Mouse (Mus musculus) adrenal gland, postnatal 10 days (tissue): Measurements from ENCODE around the gene Dctn1. TPM values are rescaled to one million over a fixed set of nuclear protein-coding genes. Genes with fewer than 3 reads are reported as not detected.

Experiments used
- DNase-seq: peaks from one replicate; pipeline ENCODE4 v3.0.0; 2021; ENCODE audit warnings: mixed read lengths
- long read RNA-seq, 2 experiments: library from polyadenylated mRNA; stranded (forward); transcript quantifications; one replicate each; pipeline ENCODE4 v2.0.0; 2021
- total RNA-seq, 2 experiments: library from RNA; stranded (reverse); gene quantifications; 2 replicates each; pipeline ENCODE4 v1.2.3; 2021

Gene Dctn1
- 100 to 1,000 TPM; 101 to 119 TPM for total RNA-seq
- long read RNA-seq, experiment 1, full-length matches to known transcripts: 89 of 177 reads
- long read RNA-seq, experiment 1, partial matches to known transcripts: 33 of 177 reads
- long read RNA-seq, experiment 1, other reads (novel, unspliced or antisense): 55 of 177 reads
- long read RNA-seq, experiment 2, full-length matches to known transcripts: 66 of 121 reads
- long read RNA-seq, experiment 2, partial matches to known transcripts: 33 of 121 reads
- long read RNA-seq, experiment 2, other reads (novel, unspliced or antisense): 22 of 121 reads

DNA sequence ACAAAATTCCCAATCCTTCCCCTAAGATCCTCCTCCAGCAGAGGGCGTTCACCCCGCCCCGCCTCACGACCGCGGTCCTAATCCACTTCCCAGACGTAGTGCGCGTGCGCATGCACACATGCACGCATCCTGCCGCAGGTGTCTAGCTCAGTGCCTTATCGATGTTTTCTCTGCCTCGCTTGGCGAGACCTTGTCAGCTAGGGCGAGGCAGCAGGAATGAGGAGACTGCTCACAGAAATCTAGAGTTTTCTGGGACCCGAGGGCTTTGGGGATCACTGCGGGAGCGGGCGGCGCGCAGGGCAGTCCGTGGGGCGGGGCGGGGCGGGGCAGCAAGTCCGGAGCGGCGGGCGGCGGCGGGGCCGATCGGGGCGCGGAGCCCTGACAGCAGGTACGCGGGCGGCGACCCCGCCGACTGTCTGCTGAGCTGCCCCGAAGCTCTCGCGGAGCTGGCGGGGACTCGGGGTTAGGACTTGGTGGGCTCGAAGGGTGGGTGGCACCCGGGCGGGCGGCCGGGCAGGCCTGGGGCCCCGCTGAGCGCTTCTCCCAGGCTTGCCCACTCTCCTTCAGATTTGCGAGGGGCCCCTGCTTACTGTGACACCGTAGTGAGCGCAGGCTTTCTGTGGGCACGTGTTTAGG is at the start of gene Dctn1:
Dctn1 (plus strand) TSS at position 314 of the 636 bp plus-strand sequence.
- DNase-seq: peak; percentile 94

DNA sequence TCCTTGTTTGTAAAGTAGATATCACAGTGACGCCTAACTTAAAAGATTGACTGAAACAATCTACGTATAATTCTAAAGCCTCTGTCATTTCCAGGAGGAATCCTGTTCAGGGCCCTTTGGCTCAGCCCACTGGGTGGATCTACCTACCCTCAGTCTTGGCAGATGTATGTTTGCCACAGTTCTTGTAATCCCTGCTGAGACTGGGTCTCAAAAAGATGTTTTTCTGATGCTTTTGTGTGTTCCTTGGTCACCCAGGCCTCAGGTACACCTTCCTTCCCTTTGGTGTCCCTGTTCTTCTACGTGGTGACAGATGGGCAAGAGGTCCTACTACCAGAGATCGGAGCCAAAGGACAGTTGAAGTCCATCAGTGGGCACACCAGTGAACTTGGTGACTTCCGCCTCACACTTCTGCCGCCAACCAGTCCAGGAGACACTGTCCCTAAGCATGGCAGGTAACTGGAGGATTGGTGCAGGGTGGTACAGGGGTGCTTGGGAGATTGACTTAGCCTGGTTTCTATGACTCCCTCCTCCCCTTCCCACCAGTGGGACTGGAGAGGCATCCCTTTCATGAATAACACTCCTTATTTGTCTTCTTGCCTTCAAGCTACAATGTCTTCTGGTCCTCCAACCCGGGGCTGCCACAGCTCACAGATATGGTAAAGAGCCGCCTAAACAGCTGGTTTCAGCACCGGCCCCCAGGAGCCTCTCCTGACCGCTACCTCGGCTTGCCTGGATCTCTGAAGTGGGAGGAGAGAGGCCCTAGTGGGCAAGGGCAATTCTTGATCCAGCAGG is 49.2 kb upstream of the Dctn1 start:
- no peak for DNase-seq

- DNase-seq: no peak
Measured at GRCm38 (mm10) chr6:83117165-83117438, 48.6 kb upstream of the Dctn1 start.

DNA sequence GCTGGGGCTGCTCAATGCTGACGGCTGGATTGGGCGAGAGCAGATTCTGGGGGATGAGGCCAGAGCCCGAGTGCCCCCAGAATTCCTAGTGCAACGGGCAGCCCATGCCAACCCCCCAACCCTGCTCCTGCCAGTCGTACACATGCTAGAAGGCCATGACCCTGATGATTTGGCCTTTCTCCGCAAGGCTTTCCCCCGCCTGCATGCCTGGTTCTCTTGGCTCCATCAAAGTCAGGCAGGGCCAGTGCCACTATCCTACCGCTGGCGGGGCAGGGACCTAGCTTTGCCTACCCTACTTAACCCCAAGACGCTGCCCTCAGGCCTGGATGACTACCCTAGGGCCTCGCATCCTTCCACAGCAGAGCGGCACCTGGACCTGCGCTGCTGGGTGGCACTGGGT is 48.1 kb upstream of the Dctn1 start:
- peak; percentile 35 for DNase-seq

- no peak for DNase-seq
Measured at GRCm38 (mm10) chr6:83118369-83118768, 47.4 kb upstream of the Dctn1 start.

DNA sequence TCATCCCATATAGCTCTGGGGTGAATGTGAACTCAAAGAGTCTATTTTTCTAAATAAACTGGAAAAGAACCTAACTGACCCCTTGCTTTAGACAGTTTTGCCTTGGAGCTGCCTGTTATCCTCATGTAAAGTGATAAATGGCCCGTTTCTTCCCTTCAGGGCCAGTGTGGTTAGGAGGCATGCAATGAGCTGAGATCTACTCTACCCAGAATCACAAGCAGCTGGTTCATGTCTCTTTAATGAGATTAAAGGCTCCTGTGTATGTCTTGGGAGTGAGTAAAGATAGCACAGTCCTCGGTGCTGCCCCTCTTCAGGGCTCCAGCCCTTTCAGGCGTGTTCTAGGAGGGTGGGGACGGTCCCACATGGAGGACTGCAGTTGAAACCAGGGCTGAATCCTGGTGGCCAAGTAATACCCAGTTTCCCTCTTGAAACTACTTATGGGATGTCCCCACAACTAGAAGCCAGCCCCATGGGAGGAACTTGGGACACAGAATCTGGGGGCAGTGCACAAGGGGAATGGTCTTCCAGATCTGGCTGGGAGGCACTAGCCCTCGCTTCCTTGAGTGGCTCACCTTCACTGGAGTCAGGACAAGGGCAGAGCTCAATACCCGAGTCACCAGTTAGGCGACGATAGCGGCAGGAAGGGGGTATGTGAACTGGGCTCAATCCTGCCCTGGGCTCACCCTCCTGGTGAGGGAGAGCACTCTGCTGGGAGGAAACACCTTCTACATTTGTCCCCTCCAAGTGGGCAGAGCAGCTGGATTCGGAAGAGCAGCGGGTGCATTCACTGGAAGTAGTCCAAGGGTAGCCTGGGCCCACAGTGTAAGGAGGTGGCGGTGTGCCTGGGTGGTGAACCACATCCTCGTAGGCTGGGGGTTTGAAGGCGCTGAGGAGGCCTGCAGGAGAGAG is 46.6 kb upstream of the Dctn1 start:
- no peak for DNase-seq

GRCm38 (mm10) chr6:83119734-83120051 is 46.0 kb upstream of the Dctn1 start:
- DNase-seq: peak; percentile 58

- peak; percentile 94 for DNase-seq
Measured at GRCm38 (mm10) chr6:83120930-83121862, 44.5 kb upstream of the Dctn1 start, which contains the start of gene Wbp1. Gene Wbp1, minus strand, starts transcription at chr6:83121559.

DNA sequence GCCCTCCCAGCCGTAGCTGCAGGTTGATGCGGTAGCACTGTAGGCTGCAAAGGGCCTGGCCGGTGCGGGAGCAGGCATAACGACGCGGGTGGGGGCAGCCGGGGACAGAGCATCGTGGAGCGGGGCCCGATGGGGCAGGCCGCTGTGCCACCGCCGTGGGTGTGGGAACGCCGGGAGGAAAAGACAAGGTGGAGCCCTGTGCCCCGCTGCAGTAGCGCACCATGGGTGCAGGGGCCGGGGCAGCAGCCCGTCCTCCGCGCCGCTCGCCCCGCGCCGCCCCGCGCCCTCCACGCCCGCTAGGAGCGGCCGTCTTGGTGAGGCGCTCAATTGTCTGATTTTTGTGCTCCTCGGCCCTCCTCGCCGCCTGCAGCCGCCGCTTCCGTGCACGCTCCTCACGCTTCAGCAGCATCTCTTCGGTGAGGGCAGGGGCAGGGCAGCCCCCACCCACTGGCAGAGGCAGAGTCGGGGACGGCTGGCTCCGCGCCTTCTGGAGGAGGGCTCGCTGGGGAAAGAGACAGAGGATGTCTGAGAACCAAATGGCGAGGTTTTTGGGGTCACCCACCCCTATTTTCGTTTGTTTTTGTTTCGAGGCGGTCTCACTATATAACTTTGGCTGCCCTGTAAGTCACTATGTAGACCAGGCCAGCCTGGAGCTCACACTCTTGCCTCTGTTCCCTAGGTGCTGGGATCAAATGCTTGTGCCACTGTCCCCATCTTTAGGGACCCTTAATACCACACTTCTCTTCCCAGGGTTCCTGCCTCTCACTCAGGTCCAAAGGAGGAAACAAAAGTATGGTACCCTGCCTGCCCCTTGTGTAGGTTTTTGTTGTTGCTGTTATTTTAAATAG is 43.6 kb upstream of the Dctn1 start:
- peak; percentile 34 for DNase-seq

DNA sequence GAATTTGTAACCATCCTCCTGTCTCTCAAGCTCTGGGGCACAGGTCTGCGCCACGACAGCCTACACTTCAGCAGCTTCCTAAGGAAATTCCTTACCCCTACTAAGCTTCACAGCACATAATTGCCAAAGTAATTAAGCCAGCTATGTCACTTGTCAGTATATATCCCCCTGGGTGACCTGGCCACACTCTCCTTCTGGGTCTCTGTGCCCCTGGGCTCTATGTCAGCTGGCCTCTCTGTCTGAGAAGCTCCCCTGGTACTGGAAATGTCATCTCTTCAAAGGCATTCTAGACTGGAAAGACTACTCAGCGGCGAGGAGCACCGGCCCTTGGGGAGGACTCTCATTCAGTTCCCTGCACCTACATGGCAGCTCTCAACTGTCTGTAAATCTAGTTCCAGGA is 42.8 kb upstream of the Dctn1 start:
- DNase-seq: no peak

- DNase-seq: peak; percentile 93
Measured at GRCm38 (mm10) chr6:83124851-83125312, 40.8 kb upstream of the Dctn1 start.

DNA sequence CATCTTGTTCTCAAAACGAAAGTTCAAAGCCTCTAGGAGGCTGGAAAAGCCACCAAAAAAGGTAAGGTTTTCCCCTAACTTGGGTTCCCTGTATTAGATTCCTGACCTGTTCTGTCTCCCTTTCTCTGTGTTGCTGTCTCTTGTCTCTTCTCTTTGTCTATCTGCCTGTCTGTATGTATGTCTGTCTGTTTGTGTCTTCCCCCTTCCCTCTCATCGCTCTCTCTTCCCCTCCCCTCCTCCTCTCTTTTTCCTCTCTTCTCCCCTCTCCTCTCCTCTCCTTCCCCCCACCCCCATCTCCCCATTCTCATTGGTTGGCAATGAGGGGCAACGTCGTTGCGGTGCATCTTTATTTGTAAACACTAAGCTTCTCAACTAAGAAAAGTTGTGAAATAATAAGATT is 40.4 kb upstream of the Dctn1 start, which contains the start of gene Ino80b:
Ino80b (minus strand) TSS at position 101 of the 400 bp plus-strand sequence.
- DNase-seq: no peak

GRCm38 (mm10) chr6:83127419-83127818 is 38.3 kb upstream of the Dctn1 start:
- no peak for DNase-seq

DNA sequence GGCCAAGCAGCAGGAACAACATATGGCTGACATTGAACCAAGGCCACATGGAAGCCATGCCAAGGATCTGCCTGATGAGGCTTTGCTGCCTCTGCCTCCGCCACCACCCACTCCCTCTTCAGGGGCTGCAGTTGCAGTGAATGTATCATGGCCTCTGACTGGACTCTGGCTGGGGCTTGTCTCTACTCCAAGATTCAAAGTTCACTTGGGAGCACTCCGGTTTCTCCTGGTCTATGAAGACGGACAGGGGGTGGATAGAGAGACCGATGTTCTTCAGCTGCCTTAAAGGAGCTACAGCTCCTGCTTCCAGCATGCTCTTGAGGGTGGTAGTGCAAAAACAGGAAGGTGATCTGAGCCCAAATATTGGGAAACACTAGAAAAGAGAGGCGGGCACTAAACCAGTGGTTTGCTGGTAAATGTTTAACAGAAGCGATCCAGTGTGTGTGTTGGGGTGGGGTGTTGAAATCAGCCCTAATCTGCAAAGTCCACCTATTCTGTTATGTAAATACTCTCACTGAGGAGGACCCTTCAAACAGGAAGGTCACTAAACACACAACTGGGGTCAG is 34.2 kb upstream of the Dctn1 start:
- no peak for DNase-seq

DNA sequence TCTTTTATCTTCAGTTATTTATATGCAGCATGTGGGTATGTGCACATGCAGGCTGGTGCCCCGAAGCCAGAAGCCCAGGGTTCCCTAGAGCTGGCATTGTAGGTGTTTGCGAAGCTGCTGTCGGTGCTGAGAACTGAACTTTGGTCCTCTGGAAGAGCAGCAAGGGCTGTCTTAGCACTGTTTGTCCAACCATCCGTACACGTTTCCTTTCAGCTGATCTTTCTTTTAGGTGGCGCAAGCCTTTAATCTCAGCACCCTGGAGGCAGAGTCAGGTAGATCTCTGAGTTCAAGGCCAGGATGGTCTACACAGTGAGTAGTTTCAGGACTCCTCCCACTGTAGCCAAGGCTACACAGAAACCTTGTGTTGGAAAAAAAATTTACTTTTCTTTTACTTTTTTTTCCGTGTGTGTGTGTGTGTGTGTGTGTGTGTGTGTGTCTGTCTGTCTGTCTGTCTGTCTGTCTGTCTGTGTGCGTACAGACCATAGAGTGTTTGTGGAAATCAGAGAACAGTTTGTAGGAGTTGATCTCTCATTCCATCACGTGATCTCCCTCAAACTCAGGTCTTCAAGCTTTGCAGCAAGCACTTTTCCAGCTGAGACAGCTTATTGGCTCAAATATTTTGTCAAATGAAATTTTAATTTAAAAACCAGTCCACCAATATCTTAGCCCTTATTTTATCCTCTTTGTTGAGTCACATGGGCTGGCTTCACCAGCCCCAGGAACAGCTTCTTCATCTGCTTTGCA is 33.4 kb upstream of the Dctn1 start:
- DNase-seq: no peak

DNA sequence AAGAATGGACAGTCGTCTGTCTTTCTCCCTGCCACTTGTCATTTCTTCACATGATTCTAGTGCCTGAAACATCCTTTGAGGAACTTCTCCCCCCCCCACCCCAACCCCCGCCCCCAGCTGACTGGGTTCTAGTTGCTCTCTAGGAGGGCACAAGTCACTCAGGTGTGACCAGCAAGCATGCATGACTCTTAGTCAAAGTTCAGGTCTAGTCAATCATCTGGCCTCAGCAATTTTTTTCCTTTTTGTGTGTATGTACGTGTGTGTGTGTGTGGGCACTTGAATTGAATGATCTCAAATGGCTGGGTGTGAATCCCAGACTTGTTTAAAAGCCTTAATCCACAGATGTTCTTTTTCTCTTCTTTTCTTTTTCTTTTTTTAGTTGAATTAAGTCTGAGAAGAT is 31.5 kb upstream of the Dctn1 start:
- no peak for DNase-seq

DNA sequence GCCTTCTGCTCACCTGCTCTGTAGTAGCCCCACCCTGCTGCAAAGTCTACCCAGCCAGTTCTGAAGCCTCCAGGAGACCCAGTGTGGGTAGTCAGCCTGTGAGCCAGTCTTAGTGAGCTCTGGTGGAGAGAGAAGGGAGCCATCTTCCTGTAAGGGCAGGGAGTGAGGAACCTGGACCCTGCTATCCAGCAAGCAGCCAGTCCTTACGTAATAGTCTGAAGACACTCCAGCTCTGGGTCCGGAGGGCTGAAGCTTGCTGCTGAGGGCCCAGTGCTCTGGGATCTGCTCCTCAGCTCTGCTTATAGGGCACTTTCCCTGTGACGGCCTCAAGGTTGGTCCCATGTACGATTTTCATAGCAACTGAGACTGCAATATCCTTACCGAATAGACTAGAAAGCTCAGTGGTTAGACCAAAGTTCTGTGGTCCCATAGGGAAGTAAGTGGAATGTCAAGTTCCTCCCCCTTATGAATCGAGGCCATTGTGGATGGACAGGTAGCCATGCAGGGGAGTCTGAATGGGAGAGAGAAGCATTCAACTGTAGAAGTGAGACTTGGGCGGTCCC is 30.7 kb upstream of the Dctn1 start, which contains the start of gene Rtkn:
Rtkn (plus strand) TSS at position 513 of the 563 bp plus-strand sequence.
- no peak for DNase-seq

DNA sequence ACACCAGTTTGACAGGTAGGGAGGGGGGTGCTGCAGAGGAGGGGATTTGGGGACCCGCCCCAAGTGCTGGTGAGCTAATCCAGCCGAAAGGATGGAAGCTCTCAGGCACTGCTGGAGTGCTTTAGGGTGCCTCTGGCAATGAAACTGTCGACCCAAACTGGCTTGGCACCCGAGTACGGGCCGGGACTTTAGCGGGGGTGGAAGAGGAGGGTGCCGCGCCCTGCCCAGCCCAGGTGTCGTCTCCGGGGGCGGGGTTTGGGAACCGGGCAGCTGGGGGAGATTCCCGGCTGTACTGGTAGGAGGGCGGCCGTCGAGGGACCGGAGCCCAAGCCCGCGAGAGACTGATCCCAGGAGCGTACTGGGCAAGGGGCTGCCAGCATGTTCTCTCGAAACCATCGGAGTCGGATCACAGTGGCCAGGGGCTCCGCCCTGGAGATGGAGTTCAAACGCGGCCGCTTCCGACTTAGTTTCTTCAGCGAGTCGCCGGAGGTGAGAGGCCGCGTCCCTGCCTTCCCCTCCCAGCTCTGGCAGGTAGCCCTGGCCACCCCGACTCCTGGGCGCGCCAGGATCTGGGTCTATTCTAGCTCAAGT is 30.1 kb upstream of the Dctn1 start:
- peak; percentile 68 for DNase-seq
